Mouse (Mus musculus) heart, adult 8-10 months (tissue): ENCODE measurements around the gene Pid1. TPM values are rescaled to one million over a fixed set of nuclear protein-coding genes. Genes with fewer than 3 reads are reported as not detected.

Source experiments
- DNase-seq: peaks from one replicate; pipeline ENCODE4 v3.0.0; 2022; ENCODE audit warnings: low spot score
- total RNA-seq, 4 experiments: library from RNA; stranded (reverse); gene quantifications; 2 replicates each; pipeline ENCODE4 v1.2.4; 2022

The Pid1 gene
- total RNA-seq = 1 to 10 TPM; 6.3 to 8.1 (median 6.5) TPM

DNA sequence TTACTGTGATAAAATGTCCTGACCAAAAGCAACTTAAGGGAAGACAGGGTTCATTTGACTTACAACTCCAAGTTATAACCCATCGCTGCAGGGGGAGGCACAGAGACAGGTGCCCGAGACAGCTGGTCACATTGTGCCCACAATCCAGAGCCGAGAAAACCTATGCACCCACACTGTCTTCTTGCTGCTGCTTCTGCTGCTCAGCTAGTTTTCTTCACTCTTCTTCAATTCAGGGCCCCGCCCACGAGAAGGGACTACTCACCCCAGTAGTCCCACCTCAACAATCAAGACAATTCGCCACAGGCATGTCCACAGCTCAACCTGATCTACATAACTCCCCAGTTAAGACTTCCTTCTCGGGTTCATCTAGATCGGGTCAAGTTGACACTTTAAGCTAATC, at the start of gene Pid1:
Gene Pid1 (minus strand): TSS at position 214 of the 400 bp plus-strand sequence.
- no peak for DNase-seq

DNA sequence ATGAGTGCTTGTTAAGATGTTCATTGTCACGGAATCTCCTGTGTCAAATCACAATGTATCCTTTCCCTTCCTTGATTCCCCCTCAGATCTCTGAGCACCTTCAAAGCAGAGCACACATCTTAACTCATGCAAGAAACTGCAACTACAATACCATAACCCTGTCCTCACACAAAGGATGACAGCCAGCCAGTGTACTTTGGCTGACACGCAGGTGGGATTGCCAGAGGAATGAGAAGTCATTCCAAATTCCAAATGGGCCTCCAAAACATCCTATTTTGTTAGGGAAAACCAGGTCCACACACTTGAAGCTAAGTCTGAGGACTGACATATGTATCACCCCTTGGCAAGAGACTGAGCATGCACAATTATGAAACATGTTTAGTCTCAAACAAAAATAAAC, 45.5 kb upstream of the Pid1 start:
- DNase-seq = no peak

DNA sequence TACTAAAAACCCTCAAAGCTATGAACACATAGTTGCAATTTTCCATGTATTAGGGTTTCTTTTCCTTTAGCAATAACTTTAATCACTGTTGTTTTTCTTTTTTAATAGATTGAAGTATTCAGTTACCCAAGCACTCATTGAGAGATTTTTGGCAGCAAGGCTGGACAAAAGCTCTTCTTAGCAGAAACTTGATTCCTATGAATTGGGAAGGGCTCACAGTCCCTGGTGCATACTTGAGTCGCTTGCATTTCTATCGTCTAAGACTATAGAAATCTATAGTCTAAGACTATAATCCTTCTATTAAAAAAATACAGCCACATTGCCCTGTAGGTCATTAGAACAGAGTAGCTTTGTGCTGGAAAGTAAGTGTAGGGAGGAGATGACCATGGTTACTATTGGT, 44.9 kb upstream of the Pid1 start:
- DNase-seq = no peak

DNA sequence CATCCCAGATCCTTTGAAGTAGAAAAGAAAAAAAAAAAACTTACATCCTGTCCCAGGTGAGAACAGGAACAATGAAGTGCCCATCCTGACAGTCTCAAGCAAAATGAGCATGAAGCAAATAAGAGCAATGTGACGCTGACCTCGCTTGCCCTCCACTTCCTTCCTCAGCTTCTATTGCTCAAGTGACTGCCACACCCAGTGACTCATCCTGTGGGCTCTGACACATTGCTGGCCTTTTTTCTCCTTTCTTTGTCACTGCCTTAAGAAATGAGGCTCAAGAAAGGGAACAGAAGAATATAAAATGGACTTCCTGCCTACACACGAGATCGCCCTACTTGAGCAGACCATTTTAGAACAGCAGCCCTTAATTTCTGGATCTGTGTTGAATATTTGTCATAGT, 42.9 kb upstream of the Pid1 start:
- DNase-seq = peak; percentile 77

DNA sequence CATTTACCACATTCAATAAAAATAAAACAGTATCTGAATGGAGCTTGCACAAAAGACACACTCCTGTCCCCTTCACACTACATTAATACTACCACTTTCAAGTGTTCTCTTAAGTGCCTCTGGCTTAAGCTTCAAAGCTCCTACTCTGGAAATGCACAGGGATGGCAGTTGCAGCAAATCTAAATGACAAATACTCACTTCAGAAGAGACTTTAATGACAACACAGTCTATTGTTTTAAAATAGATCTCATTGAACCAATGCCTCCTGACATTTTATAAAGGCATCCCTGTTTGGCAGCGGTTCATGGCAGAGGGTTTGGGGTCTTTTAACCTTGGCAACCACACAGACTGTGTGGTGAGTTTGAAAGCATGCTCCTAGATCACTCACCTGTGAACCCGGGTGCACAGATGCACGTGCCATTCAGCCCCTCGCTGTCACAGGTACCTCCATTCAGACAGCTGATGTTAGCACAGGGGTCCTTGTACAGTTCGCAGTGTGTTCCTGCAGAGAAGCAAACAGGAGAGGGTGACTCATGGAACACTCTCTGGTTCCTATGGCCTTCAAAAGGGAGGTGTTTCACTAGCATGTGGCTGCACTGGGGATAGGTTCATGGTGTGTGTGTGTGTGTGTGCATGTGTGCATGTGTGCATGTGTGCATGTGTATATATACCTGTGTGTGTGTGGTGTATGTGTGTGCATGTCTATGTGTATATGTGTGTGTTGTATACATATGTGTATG, 41.7 kb upstream of the Pid1 start:
- DNase-seq = no peak

DNA sequence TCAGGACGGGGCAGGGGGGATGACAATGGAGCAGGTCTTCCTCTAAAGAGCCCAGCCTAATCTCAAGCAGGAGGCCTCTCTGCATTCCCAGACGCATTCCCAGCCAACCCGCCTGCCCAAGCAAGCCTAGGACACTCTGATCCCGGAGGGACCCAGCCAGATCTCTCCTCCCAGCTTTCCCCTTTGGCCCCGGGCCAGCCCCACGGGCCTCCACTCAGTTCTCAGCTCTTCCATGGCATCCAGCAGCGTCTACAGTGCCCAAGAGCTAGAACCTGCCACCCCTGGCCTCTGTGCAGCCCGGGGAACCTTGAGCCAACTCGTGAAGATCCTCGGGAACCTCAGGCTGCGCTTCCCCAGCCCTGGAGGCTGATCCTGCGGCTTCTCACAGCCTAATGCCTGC, 40.9 kb upstream of the Pid1 start:
- DNase-seq = no peak

DNA sequence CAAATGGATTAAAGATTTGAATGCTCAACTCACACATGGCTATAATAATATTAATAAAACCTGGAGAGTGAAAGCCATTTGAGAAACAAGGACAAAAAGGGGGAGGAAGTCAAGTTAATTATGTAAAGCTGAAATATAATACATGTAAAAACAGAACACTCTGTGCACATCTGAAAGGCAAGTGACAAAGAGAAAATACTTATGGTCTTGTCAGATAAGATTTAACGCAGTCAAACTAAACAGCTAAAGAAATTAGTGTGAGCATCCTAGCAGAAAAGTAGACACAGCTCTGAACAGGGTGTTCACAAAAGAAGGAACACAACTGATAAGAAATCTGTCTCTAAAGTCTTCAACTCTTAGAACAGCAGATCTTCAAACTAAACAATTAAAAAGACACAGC, 38.2 kb upstream of the Pid1 start:
- DNase-seq = no peak

DNA sequence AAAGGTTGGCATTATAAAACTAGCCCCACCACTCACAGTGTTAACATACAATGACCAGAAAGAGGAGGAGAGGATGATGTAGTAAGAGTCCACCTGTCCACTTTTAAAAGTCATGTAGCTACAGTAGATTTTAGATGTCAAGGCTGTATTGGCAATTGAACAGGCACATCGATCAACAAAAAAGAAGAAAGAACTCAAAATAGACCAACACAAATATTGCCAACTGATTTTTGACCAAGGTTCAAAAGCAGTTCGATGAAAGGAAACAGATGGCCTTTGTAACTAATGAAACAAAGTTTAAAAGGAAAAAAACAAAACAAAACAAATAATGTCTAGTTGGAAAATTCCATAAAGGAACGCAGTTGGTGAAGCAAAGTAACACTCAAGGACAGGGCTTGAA, 35.7 kb upstream of the Pid1 start:
- DNase-seq = peak; percentile 15

DNA sequence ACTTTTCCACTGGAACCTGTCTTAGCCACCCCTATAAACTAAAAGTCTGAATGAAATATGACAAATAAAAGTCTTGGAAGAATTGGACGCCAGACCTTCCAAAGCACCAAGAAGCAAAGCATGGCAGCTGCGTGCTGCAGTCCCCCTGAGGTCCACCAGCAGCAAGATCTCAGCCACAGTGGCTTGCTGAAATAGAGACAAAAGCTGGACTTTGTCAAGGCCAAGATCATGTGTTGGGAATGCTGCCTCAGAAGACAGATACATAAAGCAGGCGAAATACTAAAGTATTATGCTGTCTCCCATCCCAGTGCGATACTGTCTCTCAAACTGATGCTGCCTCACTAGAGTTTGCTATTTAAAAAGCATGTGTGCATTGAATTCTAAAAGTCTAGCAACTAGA, 35.1 kb upstream of the Pid1 start:
- no peak for DNase-seq

DNA sequence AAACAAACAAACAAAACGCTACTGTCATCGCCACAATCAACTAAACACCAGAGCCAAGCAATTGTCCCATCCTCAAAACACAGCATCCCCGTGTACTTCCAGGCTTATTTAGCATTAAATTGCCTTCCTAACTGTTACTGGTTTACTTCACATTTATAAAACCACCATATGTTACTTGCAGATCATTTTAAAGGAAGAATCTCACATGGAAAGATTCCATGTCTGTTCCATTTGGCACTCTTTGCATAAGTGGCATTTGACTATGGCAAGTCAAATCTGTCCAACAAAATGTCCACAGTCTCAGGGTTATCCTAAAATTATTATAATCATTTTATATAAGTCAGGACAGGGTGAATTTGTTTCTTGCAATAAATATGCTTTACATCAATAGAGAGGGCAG, 32.8 kb upstream of the Pid1 start:
- no peak for DNase-seq

DNA sequence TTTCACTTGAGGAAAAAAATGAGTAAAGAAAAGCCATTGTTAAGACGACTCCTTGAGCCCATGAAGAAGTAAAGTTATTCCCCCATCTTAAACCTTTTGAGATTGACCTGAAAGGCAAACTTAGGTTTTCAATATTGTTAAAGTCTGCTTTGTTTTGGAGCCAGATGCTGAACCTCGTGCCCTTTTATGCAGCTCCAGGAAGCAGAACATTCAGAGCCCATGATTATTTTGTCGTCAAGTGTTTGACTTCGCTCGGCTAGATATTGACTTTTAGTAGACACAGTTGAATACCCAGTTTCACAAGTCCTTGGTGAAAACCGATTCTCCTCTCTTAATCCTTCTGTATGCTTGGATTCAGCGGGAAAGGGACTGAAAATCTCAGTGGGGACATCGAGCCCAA, 31.9 kb upstream of the Pid1 start:
- DNase-seq = no peak

DNA sequence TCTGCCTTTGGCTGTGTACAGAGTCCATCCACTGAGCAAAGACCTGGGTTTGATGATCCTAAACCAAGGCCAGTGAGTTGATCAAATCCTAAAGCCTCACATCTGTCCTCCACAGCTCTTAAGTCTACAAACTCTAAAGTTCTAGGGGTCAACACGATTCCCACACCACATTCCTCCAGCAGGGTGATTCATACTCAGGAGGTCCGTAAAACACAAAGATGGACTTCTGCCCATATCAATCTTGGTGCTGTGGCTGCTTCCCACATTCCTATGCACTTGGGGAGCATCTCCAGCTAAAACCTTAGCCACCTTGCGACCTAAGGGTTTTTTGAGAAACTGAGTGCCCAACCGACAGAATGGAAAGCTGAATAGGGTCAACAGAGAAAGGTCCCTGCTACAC, 27.0 kb upstream of the Pid1 start:
- no peak for DNase-seq

DNA sequence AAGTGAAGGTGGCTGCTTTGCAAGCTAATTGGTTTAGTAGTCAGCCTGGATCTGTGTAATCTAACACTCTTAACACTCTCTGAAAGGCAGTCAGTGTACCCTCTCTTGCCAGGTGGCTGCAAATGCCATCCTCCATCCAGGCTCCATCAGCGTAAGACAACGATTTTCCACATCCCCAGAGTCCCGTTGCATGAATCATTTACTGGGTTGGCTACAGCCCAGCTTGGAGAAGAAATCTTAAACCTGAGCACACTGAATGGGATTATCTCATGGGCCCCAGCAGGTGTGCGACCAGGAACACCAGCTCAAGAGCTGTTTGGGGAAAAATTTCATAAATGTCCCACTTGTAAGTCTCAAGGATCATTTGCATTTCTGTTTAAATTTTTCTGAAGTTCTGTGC, 23.6 kb upstream of the Pid1 start:
- no peak for DNase-seq

DNA sequence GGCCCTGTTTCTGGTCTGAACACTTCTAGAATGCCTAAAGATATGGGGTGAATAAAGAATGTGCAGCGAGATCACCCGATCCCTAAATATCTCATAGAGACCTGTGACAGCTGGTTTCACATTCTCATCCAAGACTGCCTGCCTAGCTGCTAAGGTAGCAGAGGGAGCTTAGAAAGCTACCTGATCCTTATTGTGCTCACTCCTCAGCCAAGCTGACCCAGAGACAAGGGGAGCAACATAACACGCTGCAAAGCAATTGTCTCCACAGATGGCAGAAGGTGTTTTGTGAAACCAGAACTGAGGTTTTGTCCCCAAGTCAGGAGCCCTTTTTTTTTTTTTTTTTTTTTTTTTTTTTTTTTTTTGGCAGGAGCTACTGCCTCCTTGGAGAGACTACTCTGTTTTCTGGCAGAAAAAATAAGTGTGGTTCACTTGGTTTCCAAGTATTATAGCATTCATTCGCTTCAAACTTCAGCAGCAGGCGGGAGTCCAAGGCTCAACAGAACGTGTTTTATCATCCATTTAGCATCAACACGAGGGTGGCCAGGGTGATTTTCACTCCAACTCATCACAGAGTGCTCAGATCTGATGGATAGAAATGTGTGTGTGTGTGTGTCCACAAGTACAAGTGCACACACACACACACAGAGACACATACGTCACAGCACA, 22.6 kb upstream of the Pid1 start:
- no peak for DNase-seq

DNA sequence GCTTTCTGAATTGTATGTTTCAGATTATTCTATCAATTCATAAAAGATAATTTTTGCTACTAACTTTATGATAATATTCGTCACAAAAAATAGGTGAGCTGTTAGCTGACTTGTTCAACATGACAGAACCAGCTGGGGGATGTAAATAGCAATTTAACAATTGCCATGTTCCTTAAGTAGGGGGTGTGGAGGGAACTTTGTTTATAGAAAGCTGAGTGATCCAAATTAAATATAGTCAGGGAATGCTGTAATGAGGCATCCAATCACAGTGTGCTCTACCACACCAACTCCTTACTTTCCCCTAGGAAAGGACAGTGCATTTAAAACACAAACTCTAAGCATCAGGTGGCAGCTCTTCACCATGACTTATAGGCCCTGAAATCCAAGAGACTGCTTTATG, 18.7 kb upstream of the Pid1 start:
- DNase-seq = no peak

DNA sequence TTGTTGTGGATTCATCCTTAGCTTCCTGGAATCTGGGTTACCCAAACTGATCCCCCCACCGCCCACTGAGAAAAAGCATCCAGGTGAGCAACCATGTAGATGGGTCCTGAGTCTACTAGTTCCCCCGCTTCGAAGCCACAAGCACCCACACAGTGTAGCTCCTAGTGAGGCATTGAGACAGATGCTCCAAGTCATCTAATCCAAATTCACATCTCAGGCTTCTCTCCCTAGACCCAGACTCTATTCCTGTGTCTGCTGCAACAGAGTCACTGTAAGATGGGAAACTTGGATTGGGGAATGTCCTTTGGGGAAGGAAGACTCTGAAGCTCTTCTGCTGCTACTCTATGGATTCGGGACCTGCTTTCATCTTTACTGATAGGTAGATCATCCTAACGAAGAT, 18.1 kb upstream of the Pid1 start:
- no peak for DNase-seq

DNA sequence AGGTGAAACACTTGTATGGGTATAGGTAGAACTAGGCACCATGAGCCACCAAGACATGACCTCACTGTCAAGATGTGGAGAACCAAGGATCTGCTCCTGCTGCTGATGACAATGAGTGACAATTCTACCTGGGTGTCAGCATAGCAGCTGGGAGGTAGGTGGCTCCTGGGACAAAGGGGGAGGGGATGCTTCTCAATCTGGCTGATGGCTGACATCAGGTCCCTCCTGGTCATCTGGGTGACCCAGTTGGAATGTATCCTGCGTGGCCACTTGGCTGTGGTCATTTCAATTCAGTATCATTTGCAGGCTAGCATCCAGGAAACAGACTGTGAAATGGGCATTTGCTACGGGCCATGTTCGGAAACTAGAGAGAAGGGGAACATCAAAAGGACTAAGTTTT, 16.9 kb upstream of the Pid1 start:
- no peak for DNase-seq

DNA sequence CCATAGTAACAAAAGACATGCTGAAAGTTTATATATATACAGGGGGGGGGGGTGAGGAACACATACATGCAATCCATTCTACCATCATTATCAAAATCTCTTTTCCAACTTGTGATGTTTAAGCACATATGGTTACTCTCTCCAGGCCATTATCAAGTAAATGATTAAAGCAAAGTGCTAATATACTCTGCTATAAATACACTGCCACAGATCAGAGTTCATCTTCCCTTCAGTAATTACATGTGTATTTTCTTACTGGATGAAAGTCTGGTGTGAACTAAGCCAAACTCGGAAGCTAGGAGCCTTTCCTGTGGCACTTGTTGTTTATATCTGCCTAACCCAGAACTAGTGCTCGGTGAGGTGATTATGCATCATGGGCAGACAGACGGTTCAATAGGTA, 3.8 kb upstream of the Pid1 start:
- no peak for DNase-seq

DNA sequence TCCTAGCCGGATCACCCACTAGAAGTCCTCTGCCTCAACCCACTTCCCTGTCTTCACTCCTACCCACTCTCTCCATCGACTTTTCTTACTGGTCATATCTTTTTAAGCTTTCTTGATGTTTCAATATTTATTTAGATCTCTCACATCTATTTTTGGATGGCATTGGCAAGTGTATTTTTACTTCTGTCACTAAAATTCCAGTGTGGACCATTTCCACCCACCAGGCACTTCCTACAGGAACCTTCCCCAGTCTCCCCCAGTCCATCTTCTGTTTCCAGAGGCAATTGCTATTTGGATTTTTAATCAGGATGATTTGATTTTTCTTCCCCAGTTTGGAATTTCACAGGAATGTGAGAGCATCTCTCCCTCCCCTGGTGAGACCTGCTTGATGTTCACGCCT, 2.6 kb upstream of the Pid1 start:
- no peak for DNase-seq

DNA sequence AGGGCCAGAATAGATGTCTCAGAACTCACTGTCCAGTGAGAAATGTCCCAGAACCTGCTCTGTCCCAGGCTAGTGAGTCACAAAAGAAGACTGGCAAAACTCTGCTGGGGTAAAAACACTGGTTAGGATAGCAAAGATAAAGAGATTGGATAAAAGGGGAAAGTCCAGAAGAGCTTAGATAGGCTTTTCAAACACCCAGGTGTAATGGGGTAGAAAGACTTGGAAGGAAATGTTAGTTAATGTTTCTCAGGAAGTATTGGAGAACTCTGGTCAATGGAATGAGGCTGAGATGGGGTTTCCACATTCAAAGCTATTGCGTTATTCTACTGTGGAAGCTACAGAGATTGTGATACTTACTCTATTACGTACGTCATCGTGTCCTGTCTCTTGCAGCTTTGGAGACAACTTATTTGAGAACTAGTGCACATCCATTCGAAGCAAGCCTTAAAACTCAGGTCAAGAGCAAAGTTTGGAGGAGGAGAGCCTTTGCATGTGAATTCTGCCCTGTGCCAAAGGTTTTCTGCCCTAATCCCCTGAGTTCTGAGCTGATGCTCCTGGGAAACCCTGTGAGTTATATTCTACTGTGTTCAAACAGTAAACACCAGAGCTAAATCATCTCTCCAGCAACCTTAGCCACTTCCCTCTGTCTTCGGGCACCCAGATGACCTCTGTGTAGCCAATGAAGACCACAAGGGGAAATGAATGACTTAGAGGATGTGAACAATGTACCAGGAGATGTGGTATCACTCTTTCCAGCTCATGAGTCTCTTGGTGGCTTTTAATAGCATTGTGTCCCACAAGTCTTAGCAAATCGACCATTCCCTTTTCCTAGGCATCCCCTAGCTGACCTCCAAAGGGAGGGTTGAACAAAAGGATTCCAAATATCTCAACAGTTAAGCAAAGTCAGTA, 1.0 kb downstream of the Pid1 start:
- DNase-seq = no peak

DNA sequence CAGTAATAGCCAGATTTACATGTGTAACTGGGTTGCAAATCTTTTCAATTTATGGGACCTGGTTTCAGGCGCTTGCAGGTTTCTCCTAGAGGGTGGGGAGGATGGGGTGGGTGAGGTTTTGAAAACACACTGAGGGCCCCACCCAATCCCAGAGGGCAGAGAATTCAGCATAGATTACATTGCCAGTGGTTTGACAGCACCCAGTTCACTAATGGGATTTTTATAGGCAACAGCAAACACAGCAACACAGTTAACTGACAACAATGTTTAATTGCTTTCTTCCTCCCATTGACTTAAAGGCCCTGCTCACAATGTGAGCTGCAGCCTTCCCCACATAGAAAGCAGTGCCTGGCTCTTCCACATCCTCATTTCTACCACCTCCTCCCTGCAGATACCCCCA, 1.8 kb downstream of the Pid1 start:
- DNase-seq = no peak

DNA sequence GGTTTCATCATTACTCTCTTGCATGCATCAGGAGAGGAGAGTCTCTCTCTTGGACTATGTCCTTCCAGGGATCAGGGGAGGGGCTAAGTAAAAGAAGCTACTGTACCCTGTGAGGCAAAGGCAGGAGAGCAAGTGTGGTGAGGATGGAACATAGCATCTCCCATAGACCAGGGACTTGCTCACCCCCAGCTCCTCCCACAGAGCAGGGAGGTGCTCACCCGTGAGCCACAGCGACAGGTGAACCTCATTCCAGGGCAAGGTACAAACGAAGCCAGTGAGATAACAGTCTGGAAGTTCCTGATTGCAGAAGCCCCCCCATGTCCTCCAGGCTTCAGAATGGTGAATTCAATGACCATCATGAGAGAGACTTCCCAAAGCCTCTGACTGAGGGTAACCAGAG, 2.6 kb downstream of the Pid1 start:
- DNase-seq = no peak
